Mouse (Mus musculus) limb, embryonic 14.5 days (tissue): ENCODE results near the gene Tesk2. TPM values are rescaled to one million over a fixed set of nuclear protein-coding genes. Genes with fewer than 3 reads are reported as not detected.
"Not testable (repeated sequence)": the region's sequence is repeated elsewhere in the genome, so short reads cannot be mapped to it uniquely, and the experiment has no call there.

ENCODE experiments used
- ATAC-seq: fragments of 200-750 bp; cut with Nextera tagmentation; 2 replicates; pipeline ENCODE4 v1.8.0; 2017; ENCODE audit warnings: low read depth, moderate number of reproducible peaks, moderate TSS enrichment; ENCODE audit not compliant: low FRiP score
- DNase-seq: peaks from one replicate; pipeline ENCODE4 v3.0.0-alpha.2; 2015; ENCODE audit warnings: low spot score
- H3K27ac ChIP-seq: fragments of 300-500 bp; sonication (generic); replicated peaks from 2 replicates; pipeline ENCODE4 v1.5.1; 2014; ENCODE audit warnings: low read depth, mild to moderate bottlenecking, low read length, moderate library complexity, mixed read lengths
- H3K27me3 ChIP-seq: fragments of 300-500 bp; sonication (generic); 2 replicates; pipeline ENCODE4 v1.6.1; 2014; ENCODE audit warnings: low read length, mixed read lengths; ENCODE audit not compliant: control insufficient read depth, insufficient read depth
- H3K36me3 ChIP-seq: fragments of 300-500 bp; sonication (generic); 2 replicates; pipeline ENCODE4 v1.6.1; 2014; ENCODE audit warnings: mild to moderate bottlenecking, low read length, moderate library complexity, mixed read lengths; ENCODE audit not compliant: control insufficient read depth, insufficient read depth
- H3K4me1 ChIP-seq: fragments of 300-500 bp; sonication (generic); 2 replicates; pipeline ENCODE4 v1.6.1; 2014; ENCODE audit warnings: antibody characterized with exemption, low read length, mixed read lengths; ENCODE audit not compliant: control insufficient read depth, insufficient read depth
- H3K4me2 ChIP-seq: fragments of 300-500 bp; sonication (generic); replicated peaks from 2 replicates; pipeline ENCODE4 v1.6.1; 2014; ENCODE audit warnings: low read depth, mild to moderate bottlenecking, low read length, moderate library complexity; ENCODE audit not compliant: severe bottlenecking
- H3K4me3 ChIP-seq: fragments of 300-500 bp; sonication (generic); replicated peaks from 2 replicates; pipeline ENCODE4 v1.5.1; 2014; ENCODE audit warnings: low read length
- H3K9ac ChIP-seq: fragments of 300-500 bp; sonication (generic); 2 replicates; pipeline ENCODE4 v1.6.1; 2014; ENCODE audit warnings: mild to moderate bottlenecking, low read depth, low read length, moderate library complexity; ENCODE audit not compliant: severe bottlenecking
- H3K9me3 ChIP-seq: fragments of 300-500 bp; sonication (generic); 2 replicates; pipeline ENCODE4 v1.6.1; 2016; ENCODE audit warnings: low read length; ENCODE audit not compliant: control insufficient read depth
- POLR2A ChIP-seq: fragments of 200-500 bp; IDR thresholded peaks from 2 replicates; pipeline ENCODE4 v1.8.0; 2012; ENCODE audit warnings: inconsistent platforms, mild to moderate bottlenecking, moderate library complexity, borderline replicate concordance; ENCODE audit not compliant: insufficient read depth, insufficient read length; ENCODE audit errors: extremely low read depth
- WGBS: fragments of 180-500 bp; shearing (Covaris S2); extraction: QIAGEN DNeasy Blood & Tissue Kit; methylation state at CpG from one replicate; pipeline ENCODE4 v1.1.7; 2014; 5-methylcytosine and 5-hydroxymethylcytosine counted together
- polyA plus RNA-seq, 2 experiments: library from polyadenylated mRNA; depleted of rRNA in 1 of 2; stranded (reverse) in 1 of 2; unstranded in 1 of 2; fragments of >200 nt; fragmentation: Nextera tagmentation in 1 of 2; extraction: Ambion mirVana in 1 of 2; gene quantifications; 2 replicates each; pipeline versions ENCODE4 v1.2.1 to v1.2.3; 2012 to 2014

The Tesk2 gene
- polyA plus RNA-seq, 2 experiments, result 7.3 to 10.3 TPM

DNA sequence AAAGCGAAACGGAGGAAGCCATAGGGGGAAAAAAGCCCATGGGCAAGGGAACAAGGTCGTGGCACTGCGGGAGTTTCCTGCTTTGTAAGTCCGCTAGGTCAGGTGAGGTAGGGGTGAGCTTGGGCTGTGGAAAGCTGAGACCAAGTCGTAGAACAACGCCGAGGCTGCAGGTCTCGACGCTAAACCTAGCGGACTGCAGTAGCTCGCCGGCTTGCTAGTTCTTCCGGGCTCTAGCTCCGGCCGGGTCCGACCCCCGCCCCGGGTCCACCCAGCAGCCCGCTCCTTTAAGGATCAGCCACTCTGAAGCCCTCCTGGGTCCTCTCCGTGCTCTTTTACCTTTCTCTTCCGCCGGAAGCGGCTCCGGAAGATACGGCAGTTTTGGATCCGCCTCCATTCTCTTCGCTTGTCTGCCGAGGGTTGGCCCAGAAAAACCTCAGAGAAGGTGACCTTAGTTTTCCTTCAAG lies 103.8 kb downstream of the Tesk2 start:
- peaks cover 4% of the 10 kb centered on the region; the same call in 1 of the 2 replicates for H3K4me1 ChIP-seq
- ATAC-seq, result peak; percentile 62
- no peaks in the 10 kb centered on the region for H3K9me3 ChIP-seq
- H3K9ac ChIP-seq, result peak overlapping the region; percentile 75
- H3K36me3 ChIP-seq, result no peaks in the 10 kb centered on the region
- 4% methylated on average over 29 of the region's 29 CpGs for WGBS
- DNase-seq, result peak; percentile 66
- H3K27me3 ChIP-seq, result peaks cover 13% of the 10 kb centered on the region; the same call in 1 of the 2 replicates
- H3K27ac ChIP-seq, result peak overlapping the region; percentile 67
- H3K4me3 ChIP-seq, result peak overlapping the region; percentile 55
- peak; percentile 59; the same call in 1 of the 2 replicates for TF ChIP-seq POLR2A
- H3K4me2 ChIP-seq, result peak overlapping the region; percentile 66

DNA sequence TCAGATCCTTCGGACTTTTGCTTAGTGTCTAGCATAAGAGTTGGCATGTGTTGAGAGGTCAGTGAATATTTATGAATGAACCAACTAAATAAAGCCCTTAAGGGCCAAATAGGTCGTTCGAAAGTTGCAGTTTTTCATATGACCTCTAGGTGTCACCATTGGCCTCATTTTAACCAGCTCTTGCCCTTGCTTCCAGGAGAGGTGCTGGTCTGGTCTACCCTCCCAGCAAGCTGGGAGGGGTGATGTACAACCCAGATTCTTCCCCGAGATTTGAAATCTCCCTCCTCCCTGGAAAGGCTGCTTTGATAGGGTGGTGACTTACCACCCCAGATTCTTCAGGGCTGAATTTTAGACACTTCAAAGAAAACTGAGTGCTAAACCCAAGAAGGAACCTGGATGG lies 107.1 kb downstream of the Tesk2 start:
- 4% methylated on average over 4 of the region's 4 CpGs for WGBS
- DNase-seq, result peak; percentile 91
- no peak overlapping the region for H3K4me3 ChIP-seq
- no peak overlapping the region for H3K4me2 ChIP-seq
- peaks cover 4% of the 10 kb centered on the region; the same call in 1 of the 2 replicates for H3K4me1 ChIP-seq
- no peak overlapping the region for H3K27ac ChIP-seq
- no peaks in the 10 kb centered on the region for H3K27me3 ChIP-seq
- no peak overlapping the region for H3K9ac ChIP-seq
- TF ChIP-seq POLR2A, result no peak
- no peaks in the 10 kb centered on the region for H3K9me3 ChIP-seq
- ATAC-seq, result peak; percentile 50; the same call in 1 of the 2 replicates
- no peaks in the 10 kb centered on the region for H3K36me3 ChIP-seq

DNA sequence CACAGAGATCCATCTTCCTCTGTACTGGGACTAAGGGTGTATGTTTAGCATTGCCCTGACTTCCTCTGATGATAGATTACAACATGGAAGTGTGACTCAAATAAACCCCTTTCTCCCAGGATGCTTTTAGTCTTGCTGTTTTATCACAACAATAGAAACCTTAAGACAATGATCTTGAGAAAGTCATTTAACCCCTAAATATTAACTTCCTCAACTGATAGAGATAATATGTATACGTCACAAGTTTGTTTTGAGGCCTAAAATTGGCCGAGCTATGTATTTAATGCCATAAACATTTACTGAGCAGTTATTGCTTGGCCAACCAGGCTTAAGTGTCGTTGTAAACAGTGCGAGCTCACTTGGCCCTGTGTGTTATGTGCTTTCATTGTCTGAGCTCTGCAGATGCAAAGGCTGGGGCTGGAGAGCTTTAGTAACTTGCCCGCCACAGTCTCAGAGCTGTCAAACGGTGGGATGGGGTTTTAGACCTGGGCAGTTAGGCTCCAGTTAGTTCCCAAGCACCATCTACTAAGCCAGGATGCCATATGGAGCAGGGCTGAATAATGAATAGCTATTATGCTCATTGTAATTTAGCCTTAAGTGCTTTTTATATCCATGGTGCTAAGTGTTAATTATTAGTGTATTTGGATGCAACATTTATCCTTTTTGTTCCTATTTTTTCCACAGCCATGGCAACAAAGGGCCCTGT lies 108.8 kb downstream of the Tesk2 start:
- Histone ChIP-seq H3K9ac (no peak overlapping the region), H3K27me3 (no peaks in the 10 kb centered on the region), H3K4me2 (no peak overlapping the region), H3K9me3 (no peaks in the 10 kb centered on the region), H3K27ac (no peak overlapping the region), H3K4me1 (peaks cover 4% of the 10 kb centered on the region; the same call in 1 of the 2 replicates), H3K36me3 (no peaks in the 10 kb centered on the region), H3K4me3 (no peak overlapping the region)
- WGBS, result 50% methylated on average over 6 of the region's 6 CpGs
- no peak for DNase-seq
- TF ChIP-seq POLR2A, result no peak
- no peak for ATAC-seq

DNA sequence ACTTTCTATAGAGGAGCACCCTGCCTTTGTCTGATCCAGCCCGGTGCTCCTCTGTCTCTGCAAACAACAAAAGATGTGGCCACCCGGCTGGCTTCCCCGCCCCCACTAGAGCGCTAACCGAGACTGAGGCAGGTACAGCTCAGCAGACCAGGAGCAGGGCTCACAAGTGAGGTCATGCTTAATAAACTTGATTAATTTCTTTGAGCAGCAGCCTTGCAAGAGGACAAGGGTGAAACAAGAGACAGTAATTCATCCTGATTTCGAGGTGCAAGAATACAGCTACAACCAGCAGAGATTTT lies 109.3 kb downstream of the Tesk2 start:
- Histone ChIP-seq H3K36me3 (no peaks in the 10 kb centered on the region), H3K4me1 (peaks cover 4% of the 10 kb centered on the region; the same call in 1 of the 2 replicates), H3K9me3 (no peaks in the 10 kb centered on the region), H3K4me2 (no peak overlapping the region), H3K9ac (no peak overlapping the region), H3K4me3 (no peak overlapping the region), H3K27ac (no peak overlapping the region), H3K27me3 (no peaks in the 10 kb centered on the region)
- no peak for TF ChIP-seq POLR2A
- ATAC-seq, result no peak
- 23% methylated on average over 6 of the region's 6 CpGs for WGBS
- DNase-seq, result no peak

DNA sequence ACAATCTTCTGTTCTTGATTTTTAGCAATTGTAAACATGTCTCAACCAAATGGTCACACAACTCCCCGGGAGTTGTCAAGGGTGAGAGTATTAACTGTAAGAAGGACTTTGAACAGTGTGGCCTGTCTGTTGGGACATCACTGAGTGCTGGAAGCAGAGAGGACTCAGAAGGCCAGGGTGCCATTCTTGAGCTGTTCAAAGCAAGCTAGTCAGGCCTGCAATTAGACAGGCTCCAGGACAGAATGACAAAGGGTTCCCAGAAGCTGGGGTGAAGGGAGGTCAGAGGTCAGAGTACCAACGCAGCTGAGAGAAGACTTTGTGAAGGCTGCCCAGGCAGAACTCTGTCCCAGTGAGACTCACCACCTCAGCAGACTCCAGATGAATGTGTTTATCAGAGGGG lies 118.3 kb downstream of the Tesk2 start:
- no peaks in the 10 kb centered on the region for H3K4me1 ChIP-seq
- H3K4me2 ChIP-seq, result no peak overlapping the region
- H3K27me3 ChIP-seq, result no peaks in the 10 kb centered on the region
- TF ChIP-seq POLR2A, result no peak
- H3K36me3 ChIP-seq, result no peaks in the 10 kb centered on the region
- DNase-seq (no peak), ATAC-seq (no peak)
- H3K27ac ChIP-seq, result no peak overlapping the region
- no peak overlapping the region for H3K4me3 ChIP-seq
- no peaks in the 10 kb centered on the region for H3K9me3 ChIP-seq
- no peak overlapping the region for H3K9ac ChIP-seq
- 28% methylated on average over 2 of the region's 2 CpGs for WGBS

DNA sequence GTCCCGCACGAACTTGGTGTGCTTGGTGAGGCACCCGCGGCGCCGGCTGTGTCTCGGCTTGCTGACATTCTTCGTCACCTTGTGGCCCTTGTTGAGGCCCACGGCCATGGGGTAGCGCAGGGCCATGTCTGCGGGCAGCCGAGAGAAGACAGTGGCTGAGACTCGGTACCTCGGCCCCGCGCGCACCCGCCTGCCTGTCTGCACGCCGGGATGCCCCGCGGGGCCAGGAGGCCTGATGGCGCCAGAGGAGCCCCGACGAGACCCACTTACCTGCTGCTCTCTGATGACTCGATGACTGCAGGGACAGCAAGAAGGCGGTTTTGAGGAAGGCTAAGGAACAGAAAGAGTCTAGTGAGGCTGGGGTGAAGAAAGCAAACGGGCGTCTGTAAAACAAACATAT lies 119.3 kb downstream of the Tesk2 start:
- not testable (repeated sequence) for H3K9me3 ChIP-seq, DNase-seq, H3K4me3 ChIP-seq, H3K36me3 ChIP-seq, H3K4me1 ChIP-seq, ATAC-seq, H3K27ac ChIP-seq, H3K9ac ChIP-seq, H3K27me3 ChIP-seq
- 22% methylated on average over 21 of the region's 29 CpGs for WGBS
- 0 out of 2 replicates have a peak overlapping the region, but pooled peaks have one; percentile 23 for H3K4me2 ChIP-seq
